Mouse (Mus musculus): ENCODE data around the gene Fut1.
A peak's percentile ranks its signal among the peaks of the same experiment; 100 is the strongest.

The Fut1 gene

GRCm38 (mm10) chr7:45667761-45668160 lies 50.7 kb downstream of the Fut1 start:
- DNase-seq (ENCODE audit: extremely low read depth, low read depth): no peak

- DNase-seq (ENCODE audit: extremely low read depth, low read depth): peak; percentile 24
Observed at GRCm38 (mm10) chr7:45668921-45669320, 51.8 kb downstream of the Fut1 start.
